Mouse (Mus musculus) cortical plate, adult 2 months (tissue): Measurements from ENCODE around the gene AU041133.

Source experiments
- CTCF ChIP-seq: fragments of 200-500 bp; IDR thresholded peaks from 2 replicates; pipeline ENCODE4 v1.5.1; 2011; ENCODE audit warnings: mild to moderate bottlenecking, control low read depth, low read length; ENCODE audit not compliant: insufficient read depth; ENCODE audit errors: extremely low read depth
- POLR2A ChIP-seq: fragments of 200-500 bp; IDR thresholded peaks from 2 replicates; pipeline ENCODE4 v1.6.1; 2011; ENCODE audit warnings: mild to moderate bottlenecking, low read length, control low read depth; ENCODE audit not compliant: insufficient read depth; ENCODE audit errors: extremely low read depth

- TF ChIP-seq CTCF (no peak), POLR2A (no peak)
Measured at GRCm38 (mm10) chr10:82170808-82171207, 43.0 kb downstream of the AU041133 start.
